Mouse (Mus musculus) cerebellum, adult 8-10 months (tissue): ENCODE results near the gene Spdye4c.

Experiments used
- DNase-seq: peaks from one replicate; pipeline ENCODE4 v3.0.0; 2022

The Spdye4c gene

GRCm38 (mm10) chr2:128590909-128591308, at the start of gene Spdye4c:
TSS of gene Spdye4c (plus strand) at chr2:128591209.
- no peak for DNase-seq

GRCm38 (mm10) chr2:128543495-128543894, 47.5 kb upstream of the Spdye4c start:
- no peak for DNase-seq

- DNase-seq = peak; percentile 3
Measured at GRCm38 (mm10) chr2:128544421-128545137, 46.4 kb upstream of the Spdye4c start.

- no peak for DNase-seq
Measured at GRCm38 (mm10) chr2:128545447-128545846, 45.6 kb upstream of the Spdye4c start.

GRCm38 (mm10) chr2:128547079-128547478, 43.9 kb upstream of the Spdye4c start:
- DNase-seq = no peak

- DNase-seq = no peak
Measured at GRCm38 (mm10) chr2:128548262-128548661, 42.7 kb upstream of the Spdye4c start.

GRCm38 (mm10) chr2:128549561-128549960, 41.4 kb upstream of the Spdye4c start:
- no peak for DNase-seq

- no peak for DNase-seq
Measured at GRCm38 (mm10) chr2:128549963-128550362, 41.0 kb upstream of the Spdye4c start.

- DNase-seq = no peak
Measured at GRCm38 (mm10) chr2:128552080-128552791, 38.8 kb upstream of the Spdye4c start.

GRCm38 (mm10) chr2:128552798-128553720, 38.0 kb upstream of the Spdye4c start:
- DNase-seq = no peak

- no peak for DNase-seq
Measured at GRCm38 (mm10) chr2:128555082-128555481, 35.9 kb upstream of the Spdye4c start.

- no peak for DNase-seq
Measured at GRCm38 (mm10) chr2:128564195-128564594, 26.8 kb upstream of the Spdye4c start.

GRCm38 (mm10) chr2:128565904-128566303, 25.1 kb upstream of the Spdye4c start:
- no peak for DNase-seq

GRCm38 (mm10) chr2:128566304-128567147, 24.5 kb upstream of the Spdye4c start:
- DNase-seq = peak; percentile 19

GRCm38 (mm10) chr2:128568018-128568417, 23.0 kb upstream of the Spdye4c start:
- no peak for DNase-seq

GRCm38 (mm10) chr2:128568490-128568889, 22.5 kb upstream of the Spdye4c start:
- no peak for DNase-seq

GRCm38 (mm10) chr2:128571001-128571400, 20.0 kb upstream of the Spdye4c start:
- DNase-seq = no peak

GRCm38 (mm10) chr2:128572726-128573624, 18.0 kb upstream of the Spdye4c start:
- DNase-seq = peak; percentile 76

- no peak for DNase-seq
Measured at GRCm38 (mm10) chr2:128582881-128583280, 8.1 kb upstream of the Spdye4c start.

GRCm38 (mm10) chr2:128592301-128592700, 1.3 kb downstream of the Spdye4c start:
- no peak for DNase-seq

GRCm38 (mm10) chr2:128601534-128601933, 10.5 kb downstream of the Spdye4c start:
- DNase-seq = no peak
